Mouse (Mus musculus) forebrain, embryonic 11.5 days (tissue): ENCODE measurements around the gene Znrf4. TPM values are rescaled to one million over a fixed set of nuclear protein-coding genes. Genes with fewer than 3 reads are reported as not detected.

Experiments used
- ATAC-seq: fragments of 200-750 bp; cut with Nextera tagmentation; replicated peaks from 2 replicates; pipeline ENCODE4 v1.8.0; 2017; ENCODE audit warnings: moderate TSS enrichment; ENCODE audit not compliant: low FRiP score
- DNase-seq: peaks from one replicate; pipeline ENCODE4 v3.0.0-alpha.2; 2017; ENCODE audit warnings: low spot score
- H3K27ac ChIP-seq: fragments of 300-500 bp; sonication (generic); 2 replicates; pipeline ENCODE4 v1.5.1; 2014; ENCODE audit warnings: low read depth, low read length
- H3K27me3 ChIP-seq: fragments of 300-500 bp; sonication (generic); 2 replicates; pipeline ENCODE4 v1.6.1; 2014; ENCODE audit warnings: mild to moderate bottlenecking, low read length, mixed read lengths; ENCODE audit not compliant: control insufficient read depth, insufficient read depth
- H3K36me3 ChIP-seq: fragments of 300-500 bp; sonication (generic); 2 replicates; pipeline ENCODE4 v1.6.1; 2014; ENCODE audit warnings: mild to moderate bottlenecking, low read length, moderate library complexity, mixed read lengths; ENCODE audit not compliant: control insufficient read depth, insufficient read depth
- H3K4me1 ChIP-seq: fragments of 300-500 bp; sonication (generic); replicated peaks from 2 replicates; pipeline ENCODE4 v1.6.1; 2014; ENCODE audit warnings: low read length, mixed read lengths; ENCODE audit not compliant: control insufficient read depth, insufficient read depth
- H3K4me2 ChIP-seq: fragments of 300-500 bp; sonication (generic); 2 replicates; pipeline ENCODE4 v1.6.1; 2014; ENCODE audit warnings: low read depth, mild to moderate bottlenecking, low read length, moderate library complexity, mixed read lengths; ENCODE audit not compliant: severe bottlenecking
- H3K4me3 ChIP-seq: fragments of 300-500 bp; sonication (generic); 2 replicates; pipeline ENCODE4 v1.5.1; 2014; ENCODE audit warnings: low read depth, low read length
- H3K9ac ChIP-seq: fragments of 300-500 bp; sonication (generic); 2 replicates; pipeline ENCODE4 v1.6.1; 2014; ENCODE audit warnings: low read length
- H3K9me3 ChIP-seq: fragments of 300-500 bp; sonication (generic); 2 replicates; pipeline ENCODE4 v1.6.1; 2016; ENCODE audit warnings: low read length, mixed read lengths; ENCODE audit not compliant: control insufficient read depth
- WGBS: fragments of 180-500 bp; shearing (Covaris S2); extraction: QIAGEN DNeasy Blood & Tissue Kit; methylation state at CpG from one replicate; pipeline ENCODE4 v1.1.7; 2014; 5-methylcytosine and 5-hydroxymethylcytosine counted together
- polyA plus RNA-seq: library from polyadenylated mRNA; unstranded; fragments of >200 nt; fragmentation: Nextera tagmentation; extraction: Ambion mirVana; gene quantifications from 2 replicates; pipeline ENCODE4 v1.2.1, GENCODE M21; 2014

Gene Znrf4
- polyA plus RNA-seq, 1 experiment from 2014 or later, result not detected

DNA sequence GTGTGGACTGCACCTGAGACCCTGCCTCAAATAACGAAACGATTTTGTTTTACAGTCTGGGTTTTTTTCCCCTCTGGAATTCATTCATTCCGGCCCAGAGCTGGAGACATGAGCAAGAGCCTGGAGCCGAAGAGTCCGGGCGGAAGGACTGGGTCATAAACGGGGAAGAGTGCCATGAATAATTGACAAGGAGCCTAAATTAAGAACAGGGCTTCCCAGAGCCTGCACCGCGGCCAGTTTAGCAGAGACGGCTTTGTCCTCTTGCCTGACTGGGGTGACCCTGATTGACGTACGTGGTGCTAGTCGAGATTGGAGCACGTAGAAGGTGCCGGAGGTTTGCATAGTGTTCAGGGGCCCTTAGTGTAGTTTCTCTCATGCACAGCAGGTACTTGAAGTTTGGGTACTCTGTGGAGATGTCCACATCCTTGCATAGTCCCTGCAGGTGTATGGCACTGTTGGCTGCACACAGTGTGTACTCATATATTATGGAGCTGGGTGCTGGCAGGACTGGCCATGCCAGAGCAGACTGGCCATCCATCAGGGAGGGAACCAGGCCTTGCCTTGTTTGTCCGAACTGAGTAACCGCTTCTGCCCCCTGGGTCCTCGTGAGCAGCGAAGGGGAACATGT, 34.9 kb downstream of the Znrf4 start:
- peaks cover 6% of the 10 kb centered on the region for H3K9me3 ChIP-seq
- ATAC-seq, result no peak
- no peak overlapping the region for H3K4me2 ChIP-seq
- H3K4me1 ChIP-seq, result peaks cover 20% of the 10 kb centered on the region
- H3K9ac ChIP-seq, result no peak overlapping the region
- DNase-seq, result peak; percentile 62
- WGBS, result 84% methylated on average over 19 of the region's 19 CpGs
- no peaks in the 10 kb centered on the region; the same call in 1 of the 2 replicates for H3K36me3 ChIP-seq
- no peak overlapping the region for H3K4me3 ChIP-seq
- peaks cover 9% of the 10 kb centered on the region; the same call in 1 of the 2 replicates for H3K27me3 ChIP-seq
- no peak overlapping the region for H3K27ac ChIP-seq

DNA sequence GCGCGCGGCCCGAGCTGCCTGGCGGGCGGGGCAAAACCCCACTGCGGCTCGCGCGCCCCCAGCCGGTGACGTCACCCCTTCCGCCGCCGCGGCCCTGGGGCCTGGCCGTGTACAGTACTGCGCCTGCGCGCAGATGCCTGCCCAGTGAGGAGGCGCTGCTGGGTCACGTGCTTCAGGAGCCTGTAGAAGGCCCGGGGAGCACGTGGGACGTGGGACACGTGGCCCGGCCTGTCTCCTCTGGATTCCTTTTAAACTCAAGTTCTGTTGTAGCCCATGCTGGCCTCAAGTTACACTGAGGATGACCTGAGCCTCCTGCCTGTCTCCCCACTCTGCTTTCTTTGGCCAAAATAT, 35.9 kb downstream of the Znrf4 start, which contains the start of gene Ptprs:
Ptprs (minus strand) TSS at position 82 of the 351 bp plus-strand sequence.
- Histone ChIP-seq H3K9me3 (peaks cover 6% of the 10 kb centered on the region), H3K4me1 (peaks cover 27% of the 10 kb centered on the region), H3K27ac (peak within 1 kb of the TSS; percentile 88), H3K4me2 (peak within 1 kb of the TSS; percentile 96), H3K36me3 (no peaks in the 10 kb centered on the region; the same call in 1 of the 2 replicates), H3K27me3 (peaks cover 9% of the 10 kb centered on the region), H3K9ac (peak within 1 kb of the TSS; percentile 99), H3K4me3 (peak within 1 kb of the TSS; percentile 89)
- 0% methylated on average over 26 of the region's 27 CpGs for WGBS
- DNase-seq, result peak; percentile 99
- peak; percentile 85 for ATAC-seq

DNA sequence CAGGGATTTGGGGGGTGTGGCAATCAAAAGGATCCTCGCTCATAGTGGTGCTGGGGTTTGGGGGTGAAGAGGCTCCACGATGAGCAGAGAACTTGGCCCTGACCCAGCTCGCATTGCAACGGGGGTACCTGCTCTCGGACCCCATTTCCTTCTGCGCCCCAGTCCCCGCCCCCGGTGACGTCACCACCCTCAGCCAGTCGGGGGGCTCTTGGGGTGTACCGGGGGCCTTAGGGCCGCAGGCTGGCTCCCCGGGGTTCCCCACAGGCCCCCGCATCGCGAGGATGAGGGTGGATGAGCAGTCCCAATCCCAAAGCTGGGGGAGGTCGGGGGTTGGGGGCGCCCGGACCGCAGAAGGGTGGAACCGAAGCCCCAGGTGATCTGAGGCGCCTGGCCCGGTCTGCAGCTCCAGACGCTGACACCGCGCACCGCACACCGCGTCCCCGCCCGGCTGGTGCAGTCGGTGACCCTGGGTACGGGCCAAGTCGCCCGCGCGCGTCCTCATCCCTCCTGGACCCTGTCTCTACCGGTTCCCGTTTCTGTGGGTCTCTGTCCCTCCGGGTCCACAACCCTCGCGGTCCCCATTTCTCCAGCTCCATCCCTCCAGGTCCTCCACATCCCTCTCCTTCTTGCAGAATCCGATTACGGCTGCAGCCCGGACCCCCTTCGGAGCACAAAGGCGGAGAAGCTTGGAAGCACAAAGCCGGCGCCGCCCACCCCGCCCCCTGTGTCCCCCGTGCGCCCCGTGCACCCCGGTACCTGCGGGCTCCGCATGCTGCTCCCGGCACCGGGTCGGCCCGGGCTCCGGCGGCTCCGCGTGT, 36.4 kb downstream of the Znrf4 start:
- WGBS, result under 1% methylated on average over 66 of the region's 66 CpGs
- ATAC-seq, result peak; percentile 47
- H3K4me3 ChIP-seq, result peak overlapping the region; percentile 89
- H3K9ac ChIP-seq, result peak overlapping the region; percentile 99
- H3K4me1 ChIP-seq, result peaks cover 32% of the 10 kb centered on the region
- DNase-seq, result peak; percentile 80
- H3K4me2 ChIP-seq, result peak overlapping the region; percentile 96
- H3K9me3 ChIP-seq, result peaks cover 6% of the 10 kb centered on the region
- H3K27me3 ChIP-seq, result peaks cover 9% of the 10 kb centered on the region
- H3K27ac ChIP-seq, result peak overlapping the region; percentile 88
- no peaks in the 10 kb centered on the region; the same call in 1 of the 2 replicates for H3K36me3 ChIP-seq

DNA sequence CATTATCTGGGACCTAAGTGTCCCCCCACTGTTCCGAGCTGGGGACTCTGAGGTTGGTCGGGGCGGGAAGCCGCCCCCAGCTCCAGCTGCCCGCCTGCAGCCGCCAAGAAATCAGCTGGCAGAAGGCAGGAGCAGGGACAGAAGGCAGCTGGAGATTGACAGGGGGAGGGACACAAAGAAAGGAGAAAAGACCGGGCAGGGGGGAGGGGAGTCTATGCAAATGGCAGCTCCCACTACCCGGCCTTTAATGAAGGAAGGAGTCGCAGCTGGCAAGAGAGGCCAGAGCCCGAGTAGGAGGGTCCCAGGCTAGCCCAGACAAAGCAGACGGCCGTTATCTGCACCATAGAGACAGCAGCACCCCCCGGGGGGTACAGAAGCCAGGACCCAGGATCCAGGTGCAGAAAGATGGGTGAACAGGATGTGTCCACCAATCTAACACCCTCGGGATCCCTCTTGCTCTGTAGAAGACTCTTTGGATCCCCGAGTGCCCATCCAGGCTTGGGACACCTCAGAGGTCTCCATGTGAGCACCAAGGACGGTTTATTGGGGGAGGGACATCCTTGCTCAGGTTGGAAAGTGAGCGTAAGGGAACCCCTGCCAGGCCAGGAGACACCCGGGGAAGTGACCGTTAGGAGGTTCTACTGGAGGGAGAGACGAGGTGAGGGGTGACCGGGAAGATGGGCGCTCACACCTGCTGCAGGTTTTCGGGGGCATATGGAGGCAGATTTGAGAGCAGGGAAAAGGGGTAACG, 37.2 kb downstream of the Znrf4 start:
- Histone ChIP-seq H3K4me2 (peak overlapping the region; percentile 96), H3K4me1 (peaks cover 39% of the 10 kb centered on the region), H3K27me3 (peaks cover 9% of the 10 kb centered on the region), H3K27ac (peak overlapping the region; percentile 88), H3K36me3 (no peaks in the 10 kb centered on the region; the same call in 1 of the 2 replicates), H3K4me3 (peak overlapping the region; percentile 89), H3K9me3 (peaks cover 6% of the 10 kb centered on the region), H3K9ac (peak overlapping the region; percentile 99)
- WGBS, result 1% methylated on average over 24 of the region's 24 CpGs
- peak; percentile 47 for ATAC-seq
- peak; percentile 86 for DNase-seq

GRCm38 (mm10) chr17:56474311-56474830, 37.9 kb downstream of the Znrf4 start:
- ATAC-seq, result no peak
- 4% methylated on average over 32 of the region's 32 CpGs for WGBS
- Histone ChIP-seq H3K9me3 (peaks cover 6% of the 10 kb centered on the region), H3K27me3 (peaks cover 9% of the 10 kb centered on the region), H3K27ac (peak overlapping the region; percentile 88), H3K4me3 (peak overlapping the region; percentile 89), H3K9ac (peak overlapping the region; percentile 99), H3K4me2 (peak overlapping the region; percentile 96), H3K36me3 (no peaks in the 10 kb centered on the region; the same call in 1 of the 2 replicates), H3K4me1 (peaks cover 44% of the 10 kb centered on the region)
- no peak for DNase-seq

DNA sequence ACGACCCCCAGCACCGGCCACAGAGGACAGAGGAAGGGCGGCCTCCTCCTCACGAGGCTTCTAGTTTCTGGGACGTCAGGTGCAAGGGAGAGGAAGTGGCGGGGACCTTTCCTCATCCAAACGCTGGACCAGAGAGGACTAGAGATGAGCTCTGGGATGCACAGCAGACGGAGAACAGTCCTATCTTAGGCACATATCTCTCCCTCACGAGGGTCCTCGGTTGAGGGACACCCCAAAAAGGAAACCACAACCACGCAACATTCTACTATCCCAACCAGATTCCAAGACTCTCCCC, 38.7 kb downstream of the Znrf4 start:
- Histone ChIP-seq H3K4me2 (peak overlapping the region; percentile 96), H3K4me1 (peaks cover 47% of the 10 kb centered on the region), H3K9ac (peak overlapping the region; percentile 99), H3K4me3 (peak overlapping the region; percentile 89), H3K27me3 (peaks cover 9% of the 10 kb centered on the region), H3K9me3 (peaks cover 6% of the 10 kb centered on the region), H3K27ac (no peak overlapping the region), H3K36me3 (peaks cover 1% of the 10 kb centered on the region; the same call in 1 of the 2 replicates)
- ATAC-seq (no peak), DNase-seq (no peak)
- 2% methylated on average over 11 of the region's 11 CpGs for WGBS

DNA sequence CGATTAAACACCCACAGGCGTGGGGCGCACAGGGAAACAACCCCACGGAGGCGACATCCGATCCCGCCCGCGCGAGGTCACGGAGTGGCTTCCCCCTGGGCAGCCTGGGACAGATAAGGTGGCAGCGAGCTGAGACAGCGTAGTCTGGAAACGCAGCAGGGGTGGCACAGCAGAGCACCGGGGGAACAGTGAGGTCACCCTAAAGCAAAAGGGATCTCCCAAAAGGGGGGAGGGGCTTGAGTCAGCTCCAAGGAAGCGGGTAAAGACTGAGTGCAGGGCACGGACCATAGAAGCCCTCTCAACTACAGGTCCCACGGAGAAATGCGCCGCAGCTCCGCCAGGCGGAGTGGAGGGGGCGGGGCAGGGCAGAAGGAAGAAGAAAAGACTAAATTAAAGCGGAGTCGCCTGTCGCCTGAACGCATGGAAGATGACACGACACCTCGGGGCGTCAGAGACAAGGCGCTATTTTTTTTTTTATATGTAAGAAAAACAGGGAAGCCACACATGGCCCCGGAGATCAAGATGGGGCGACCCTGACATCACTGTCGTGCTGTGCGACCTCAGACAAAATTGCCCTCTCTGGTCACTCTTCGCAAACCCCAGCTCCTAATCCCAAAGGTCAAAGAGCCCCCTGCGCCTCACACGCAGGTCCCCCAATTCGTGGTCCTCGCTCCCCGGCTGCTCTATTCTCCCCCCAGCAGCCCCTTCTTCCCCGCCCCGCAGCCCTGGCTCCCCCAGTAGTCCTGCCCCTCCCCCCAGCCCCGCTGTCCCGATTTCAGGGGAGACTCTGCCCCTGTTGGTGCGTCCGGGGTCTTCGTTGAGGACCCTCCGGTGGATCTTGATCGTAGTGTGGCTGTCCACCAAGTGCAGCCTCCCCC, 39.3 kb downstream of the Znrf4 start:
- no peak overlapping the region for H3K27ac ChIP-seq
- H3K4me1 ChIP-seq, result peaks cover 51% of the 10 kb centered on the region
- peak overlapping the region; percentile 99 for H3K9ac ChIP-seq
- peaks cover 2% of the 10 kb centered on the region; the same call in 1 of the 2 replicates for H3K36me3 ChIP-seq
- ATAC-seq (no peak), DNase-seq (peak; percentile 83)
- peak overlapping the region; percentile 89 for H3K4me3 ChIP-seq
- H3K27me3 ChIP-seq, result peaks cover 9% of the 10 kb centered on the region
- H3K9me3 ChIP-seq, result peaks cover 6% of the 10 kb centered on the region
- WGBS, result 2% methylated on average over 50 of the region's 50 CpGs
- H3K4me2 ChIP-seq, result peak overlapping the region; percentile 96
